Mouse (Mus musculus) neural tube, embryonic 11.5 days (tissue): Measurements from ENCODE around the gene Mmachc. TPM values are rescaled to one million over a fixed set of nuclear protein-coding genes. Genes with fewer than 3 reads are reported as not detected.

ENCODE experiments used
- ATAC-seq: fragments of 200-750 bp; cut with Nextera tagmentation; 2 replicates; pipeline ENCODE4 v1.8.0; 2017; ENCODE audit warnings: moderate number of reproducible peaks, mild to moderate bottlenecking, moderate TSS enrichment, moderate library complexity; ENCODE audit not compliant: insufficient read depth, low FRiP score, low TSS enrichment
- DNase-seq: peaks from one replicate; pipeline ENCODE4 v3.0.0-alpha.2; 2015; ENCODE audit warnings: low spot score
- H3K27ac ChIP-seq: fragments of 300-500 bp; sonication (generic); 2 replicates; pipeline ENCODE4 v1.5.1; 2014; ENCODE audit warnings: low read depth, mild to moderate bottlenecking, low read length
- H3K27me3 ChIP-seq: fragments of 300-500 bp; sonication (generic); 2 replicates; pipeline ENCODE4 v1.6.1; 2014; ENCODE audit warnings: mild to moderate bottlenecking, low read length, mixed read lengths; ENCODE audit not compliant: control insufficient read depth, insufficient read depth
- H3K36me3 ChIP-seq: fragments of 300-500 bp; sonication (generic); 2 replicates; pipeline ENCODE4 v1.6.1; 2014; ENCODE audit warnings: mild to moderate bottlenecking, low read length, moderate library complexity, mixed read lengths; ENCODE audit not compliant: control insufficient read depth, insufficient read depth
- H3K4me1 ChIP-seq: fragments of 300-500 bp; sonication (generic); 2 replicates; pipeline ENCODE4 v1.6.1; 2014; ENCODE audit warnings: low read length, mixed read lengths; ENCODE audit not compliant: control insufficient read depth, insufficient read depth
- H3K4me2 ChIP-seq: fragments of 300-500 bp; sonication (generic); 2 replicates; pipeline ENCODE4 v1.6.1; 2014; ENCODE audit warnings: low read depth, mild to moderate bottlenecking, moderate library complexity
- H3K4me3 ChIP-seq: fragments of 300-500 bp; sonication (generic); 2 replicates; pipeline ENCODE4 v1.5.1; 2014; ENCODE audit warnings: low read depth, low read length
- H3K9ac ChIP-seq: fragments of 300-500 bp; sonication (generic); 2 replicates; pipeline ENCODE4 v1.6.1; 2014; ENCODE audit warnings: mild to moderate bottlenecking, low read length
- H3K9me3 ChIP-seq: fragments of 300-500 bp; sonication (generic); 2 replicates; pipeline ENCODE4 v1.6.1; 2016; ENCODE audit warnings: low read length; ENCODE audit not compliant: control insufficient read depth
- WGBS: fragments of 180-500 bp; shearing (Covaris S2); extraction: QIAGEN DNeasy Blood & Tissue Kit; methylation state at CpG from one replicate; pipeline ENCODE4 v1.1.7; 2014; 5-methylcytosine and 5-hydroxymethylcytosine counted together
- polyA plus RNA-seq: library from polyadenylated mRNA; unstranded; fragments of >200 nt; fragmentation: Nextera tagmentation; extraction: Ambion mirVana; gene quantifications from 2 replicates; pipeline ENCODE4 v1.2.1, GENCODE M21; 2014

The Mmachc gene
- polyA plus RNA-seq, 1 experiment from 2014 or later: 17.6 TPM

GRCm38 (mm10) chr4:116722230-116722629, 14.0 kb upstream of the Mmachc start:
- Histone ChIP-seq H3K27me3 (no peaks in the 10 kb centered on the region), H3K36me3 (no peaks in the 10 kb centered on the region), H3K27ac (no peak overlapping the region), H3K9me3 (no peaks in the 10 kb centered on the region), H3K4me3 (no peak overlapping the region), H3K4me2 (no peak overlapping the region), H3K4me1 (no peaks in the 10 kb centered on the region), H3K9ac (no peak overlapping the region)
- WGBS: 37% methylated on average over 7 of the region's 7 CpGs
- no peak for ATAC-seq
- no peak for DNase-seq

- no peaks in the 10 kb centered on the region for H3K36me3 ChIP-seq
- H3K4me1 ChIP-seq: no peaks in the 10 kb centered on the region
- WGBS: under 1% methylated on average over 29 of the region's 29 CpGs
- H3K9ac ChIP-seq: peak overlapping the region; percentile 65
- no peaks in the 10 kb centered on the region for H3K27me3 ChIP-seq
- ATAC-seq (no peak; the same call in 1 of the 2 replicates), DNase-seq (no peak)
- peak overlapping the region; percentile 66 for H3K4me3 ChIP-seq
- H3K9me3 ChIP-seq: no peaks in the 10 kb centered on the region
- peak overlapping the region; percentile 64 for H3K4me2 ChIP-seq
- peak overlapping the region; percentile 60 for H3K27ac ChIP-seq
These were observed 13.0 kb upstream of the Mmachc start for GRCm38 (mm10) chr4:116721098-116721628.

GRCm38 (mm10) chr4:116720343-116721097, 12.3 kb upstream of the Mmachc start, which contains the start of gene Tesk2:
TSS of gene Tesk2 (plus strand) at chr4:116720948.
- peak; percentile 99 for ATAC-seq
- Histone ChIP-seq H3K4me3 (peak within 1 kb of the TSS; percentile 66), H3K9ac (peak within 1 kb of the TSS; percentile 65), H3K4me1 (no peaks in the 10 kb centered on the region), H3K27ac (peak within 1 kb of the TSS; percentile 60), H3K4me2 (peak within 1 kb of the TSS; percentile 64), H3K36me3 (no peaks in the 10 kb centered on the region), H3K27me3 (no peaks in the 10 kb centered on the region), H3K9me3 (no peaks in the 10 kb centered on the region)
- under 1% methylated on average over 34 of the region's 34 CpGs for WGBS
- DNase-seq: peak; percentile 93

GRCm38 (mm10) chr4:116719396-116719795, 11.2 kb upstream of the Mmachc start:
- no peak for ATAC-seq

GRCm38 (mm10) chr4:116712536-116712935, 4.3 kb upstream of the Mmachc start:
- H3K9me3 ChIP-seq: no peaks in the 10 kb centered on the region
- no peaks in the 10 kb centered on the region for H3K36me3 ChIP-seq
- no peak overlapping the region for H3K27ac ChIP-seq
- DNase-seq: no peak
- no peak overlapping the region for H3K4me2 ChIP-seq
- H3K9ac ChIP-seq: no peak overlapping the region
- H3K4me1 ChIP-seq: peaks cover under 1% of the 10 kb centered on the region
- no peaks in the 10 kb centered on the region for H3K27me3 ChIP-seq
- no peak for ATAC-seq
- WGBS: 78% methylated on average over 1 of the region's 1 CpGs
- no peak overlapping the region for H3K4me3 ChIP-seq

More at GRCm38 (mm10) chr4:116719396-116719795, 11.2 kb upstream of the Mmachc start:
- Histone ChIP-seq H3K4me3 (no peak overlapping the region), H3K4me2 (no peak overlapping the region), H3K9ac (no peak overlapping the region), H3K4me1 (no peaks in the 10 kb centered on the region), H3K9me3 (no peaks in the 10 kb centered on the region), H3K27ac (no peak overlapping the region), H3K27me3 (no peaks in the 10 kb centered on the region), H3K36me3 (no peaks in the 10 kb centered on the region)
- peak; percentile 69 for DNase-seq
- 28% methylated on average over 3 of the region's 3 CpGs for WGBS

GRCm38 (mm10) chr4:116710154-116710553, 1.9 kb upstream of the Mmachc start:
- DNase-seq (no peak), ATAC-seq (no peak)
- H3K27ac ChIP-seq: no peak overlapping the region
- no peak overlapping the region for H3K9ac ChIP-seq
- WGBS: 91% methylated on average over 2 of the region's 2 CpGs
- no peaks in the 10 kb centered on the region for H3K36me3 ChIP-seq
- H3K4me1 ChIP-seq: peaks cover 3% of the 10 kb centered on the region
- H3K9me3 ChIP-seq: no peaks in the 10 kb centered on the region
- no peaks in the 10 kb centered on the region for H3K27me3 ChIP-seq
- no peak overlapping the region for H3K4me3 ChIP-seq
- H3K4me2 ChIP-seq: no peak overlapping the region

- H3K4me1 ChIP-seq: peaks cover 3% of the 10 kb centered on the region
- DNase-seq (peak; percentile 15), ATAC-seq (no peak; the same call in 1 of the 2 replicates)
- H3K9ac ChIP-seq: peak overlapping the region; percentile 62
- H3K4me3 ChIP-seq: peak overlapping the region; percentile 39
- no peak overlapping the region for H3K27ac ChIP-seq
- no peaks in the 10 kb centered on the region for H3K36me3 ChIP-seq
- no peaks in the 10 kb centered on the region for H3K27me3 ChIP-seq
- H3K4me2 ChIP-seq: peak overlapping the region; percentile 72
- H3K9me3 ChIP-seq: no peaks in the 10 kb centered on the region
- WGBS: 9% methylated on average over 9 of the region's 9 CpGs
These were observed 685 bp upstream of the Mmachc start for GRCm38 (mm10) chr4:116708791-116709390.

DNA sequence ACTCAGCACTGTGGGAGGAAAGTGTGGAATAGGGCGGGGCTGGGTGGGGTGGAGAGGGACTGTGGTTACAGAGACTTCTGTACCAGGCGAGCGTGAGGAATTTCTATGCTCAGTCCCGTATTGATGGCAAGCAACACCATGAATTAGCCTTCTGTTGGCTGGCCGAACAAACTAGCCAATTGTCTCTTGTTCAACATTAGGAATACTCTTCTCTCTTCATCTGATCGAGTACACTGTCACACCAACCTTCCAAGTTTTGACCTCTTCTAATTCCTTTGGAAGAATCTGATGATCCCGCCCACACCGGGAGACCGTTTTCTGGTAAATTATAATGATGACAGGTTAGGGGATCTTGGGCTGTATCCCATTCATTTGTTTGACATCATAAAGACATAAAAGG, 540 bp downstream of the Mmachc start:
- ATAC-seq (0 out of 2 replicates have a peak, but pooled peaks have one; percentile 2), DNase-seq (no peak)
- Histone ChIP-seq H3K4me1 (peaks cover 3% of the 10 kb centered on the region), H3K27ac (no peak overlapping the region), H3K9me3 (no peaks in the 10 kb centered on the region), H3K36me3 (peaks cover 2% of the 10 kb centered on the region; the same call in 1 of the 2 replicates), H3K9ac (peak overlapping the region; percentile 56), H3K27me3 (no peaks in the 10 kb centered on the region), H3K4me2 (peak overlapping the region; percentile 52), H3K4me3 (peak overlapping the region; percentile 39)
- WGBS: 31% methylated on average over 9 of the region's 9 CpGs
